Mouse (Mus musculus) heart, postnatal 10 days (tissue): ENCODE results near the gene Spem1. TPM values are rescaled to one million over a fixed set of nuclear protein-coding genes. Genes with fewer than 3 reads are reported as not detected.

Experiments used
- total RNA-seq, 2 experiments: library from RNA; stranded (reverse); gene quantifications; 2 replicates each; pipeline ENCODE4 v1.2.3; 2021

Spem1 gene
- total RNA-seq, 2 experiments from 2014 or later = not detected

Other genes starting within 250 kb of the Spem1 start
- gene Wrap53, start 241.9 kb downstream of the Spem1 start, total RNA-seq = 1 to 10 TPM; 5.9 to 6.8 TPM
- 10 to 100 TPM; 32.5 to 45.2 TPM for gene Trp53, start 241.8 kb downstream of the Spem1 start, total RNA-seq
- 10 to 100 TPM; 29.9 to 36.5 TPM for gene Atp1b2, start 216.2 kb downstream of the Spem1 start, total RNA-seq
- not detected for gene Shbg, start 204.3 kb downstream of the Spem1 start, total RNA-seq
- 1 to 10 TPM; 4.3 to 4.7 TPM for gene Sat2, start 200.2 kb downstream of the Spem1 start, total RNA-seq
- 10 to 100 TPM; 72.1 to 78.7 TPM for gene Fxr2, start 189.2 kb downstream of the Spem1 start, total RNA-seq
- gene Sox15, start 166.9 kb downstream of the Spem1 start, total RNA-seq = not detected
- gene Mpdu1, start 159.5 kb downstream of the Spem1 start, total RNA-seq = 10 to 100 TPM; 33.1 to 33.7 TPM
- 1 to 10 TPM; 5.8 to 7.8 TPM for gene Cd68, start 156.0 kb downstream of the Spem1 start, total RNA-seq
- gene Eif4a1, start 149.8 kb downstream of the Spem1 start, total RNA-seq = 100 to 1,000 TPM; 389 to 397 TPM
- 10 to 100 TPM; 48.9 to 49.6 TPM for gene Senp3, start 140.1 kb downstream of the Spem1 start, total RNA-seq
- 1 to 10 TPM; 2.1 to 2.4 TPM for gene Tnfsf13, start 136.4 kb downstream of the Spem1 start, total RNA-seq
- 10 to 100 TPM; 19.6 to 20.3 TPM for gene Tnfsf12, start 126.3 kb downstream of the Spem1 start, total RNA-seq
- 1 to 10 TPM; 5.1 to 5.2 TPM for gene Tnfsfm13, start 126.1 kb downstream of the Spem1 start, total RNA-seq
- gene Polr2a, start 63.5 kb downstream of the Spem1 start, total RNA-seq = 10 to 100 TPM; 44.5 to 47.5 TPM
- gene Slc35g3, start 60.2 kb downstream of the Spem1 start, total RNA-seq = under 1 TPM; 0.17 to 0.40 TPM
- 10 to 100 TPM; 42.2 to 43.9 TPM for gene Zbtb4, start 56.3 kb downstream of the Spem1 start, total RNA-seq
- gene Chrnb1, start 26.2 kb downstream of the Spem1 start, total RNA-seq = 1 to 10 TPM; 5.8 to 7.1 TPM
- gene Fgf11, start 20.3 kb downstream of the Spem1 start, total RNA-seq = 1 to 10 TPM; 1.9 to 3.5 TPM
- gene Tmem102, start 16.6 kb downstream of the Spem1 start, total RNA-seq = 1 to 10 TPM in 1 of 2 experiments, under 1 TPM in 1; 0.94 to 1.2 TPM
- not detected for gene Gm39566, start 6.9 kb downstream of the Spem1 start, total RNA-seq
- gene Spem2, start 3.7 kb downstream of the Spem1 start, total RNA-seq = not detected
- 10 to 100 TPM; 13.6 TPM for gene Nlgn2, start 15.6 kb upstream of the Spem1 start, total RNA-seq
- 100 to 1,000 TPM; 130 to 151 TPM for gene Tmem256, start 16.3 kb upstream of the Spem1 start, total RNA-seq
- 10 to 100 TPM; 52.5 to 59.7 TPM for gene Plscr3, start 24.2 kb upstream of the Spem1 start, total RNA-seq
- not detected for gene Tnk1, start 36.5 kb upstream of the Spem1 start, total RNA-seq
- not detected for gene Tmem95, start 55.8 kb upstream of the Spem1 start, total RNA-seq
- 1 to 10 TPM; 3.0 to 3.5 TPM for gene Kctd11, start 59.2 kb upstream of the Spem1 start, total RNA-seq
- 1 to 10 TPM; 2.7 to 3.0 TPM for gene Acap1, start 73.4 kb upstream of the Spem1 start, total RNA-seq
- gene 2810408A11Rik, start 78.8 kb upstream of the Spem1 start, total RNA-seq = 1 to 10 TPM; 2.1 to 2.7 TPM
- gene Neurl4, start 78.9 kb upstream of the Spem1 start, total RNA-seq = 10 to 100 TPM; 39.2 to 39.9 TPM
- 10 to 100 TPM; 29.4 to 30.5 TPM for gene Gps2, start 91.7 kb upstream of the Spem1 start, total RNA-seq
- 100 to 1,000 TPM; 488 to 490 TPM for gene Eif5a, start 99.8 kb upstream of the Spem1 start, total RNA-seq
- 10 to 100 TPM; 22.7 to 25.7 TPM for gene Ybx2, start 113.6 kb upstream of the Spem1 start, total RNA-seq
- gene Slc2a4, start 126.0 kb upstream of the Spem1 start, total RNA-seq = 100 to 1,000 TPM; 135 to 144 TPM
- gene Cldn7, start 142.6 kb upstream of the Spem1 start, total RNA-seq = not detected
- 100 to 1,000 TPM; 144 to 159 TPM for gene Ctdnep1, start 159.0 kb upstream of the Spem1 start, total RNA-seq
- 10 to 100 TPM; 60.7 to 64.6 TPM for gene Elp5, start 160.3 kb upstream of the Spem1 start, total RNA-seq
- 100 to 1,000 TPM; 275 to 295 TPM for gene Gabarap, start 169.0 kb upstream of the Spem1 start, total RNA-seq
- gene Phf23, start 173.6 kb upstream of the Spem1 start, total RNA-seq = 10 to 100 TPM; 23.1 to 27.7 TPM
- 10 to 100 TPM in 1 of 2 experiments, 1 to 10 TPM in 1; 8.6 to 11.8 TPM for gene Dvl2, start 178.4 kb upstream of the Spem1 start, total RNA-seq
- 1,000 to 10,000 TPM; 1,260 to 1,282 TPM for gene Acadvl, start 193.2 kb upstream of the Spem1 start, total RNA-seq
- 10 to 100 TPM; 11.5 to 12.0 TPM for gene Dlg4, start 194.8 kb upstream of the Spem1 start, total RNA-seq
- under 1 TPM in 1 of 2 experiments, not detected in 1; 0.22 TPM for gene Asgr1, start 231.9 kb upstream of the Spem1 start, total RNA-seq